Mouse (Mus musculus) forebrain, embryonic 16.5 days (tissue): ENCODE measurements around the gene Mrps34. TPM values are rescaled to one million over a fixed set of nuclear protein-coding genes. Genes with fewer than 3 reads are reported as not detected.

Source experiments
- ATAC-seq: fragments of 200-750 bp; cut with Nextera tagmentation; 2 replicates; pipeline ENCODE4 v1.8.0; 2017; ENCODE audit warnings: mild to moderate bottlenecking, moderate library complexity
- H3K27ac ChIP-seq: fragments of 300-500 bp; sonication (generic); 2 replicates; pipeline ENCODE4 v1.5.1; 2014; ENCODE audit warnings: low read length, control low read depth
- H3K27me3 ChIP-seq: fragments of 300-500 bp; sonication (generic); replicated peaks from 2 replicates; pipeline ENCODE4 v1.6.1; 2014; ENCODE audit warnings: low read length; ENCODE audit not compliant: control insufficient read depth, insufficient read depth
- H3K36me3 ChIP-seq: fragments of 300-500 bp; sonication (generic); 2 replicates; pipeline ENCODE4 v1.6.1; 2014; ENCODE audit not compliant: control insufficient read depth, insufficient read depth
- H3K4me1 ChIP-seq: fragments of 300-500 bp; sonication (generic); replicated peaks from 2 replicates; pipeline ENCODE4 v1.6.1; 2014; ENCODE audit warnings: low read length; ENCODE audit not compliant: control insufficient read depth, insufficient read depth
- H3K4me2 ChIP-seq: fragments of 300-500 bp; sonication (generic); 2 replicates; pipeline ENCODE4 v1.6.1; 2014; ENCODE audit warnings: mild to moderate bottlenecking, low read length, control low read depth
- H3K4me3 ChIP-seq: fragments of 300-500 bp; sonication (generic); replicated peaks from 2 replicates; pipeline ENCODE4 v1.5.1; 2014; ENCODE audit warnings: mild to moderate bottlenecking, low read length, control low read depth
- H3K9ac ChIP-seq: fragments of 300-500 bp; sonication (generic); replicated peaks from 2 replicates; pipeline ENCODE4 v1.6.1; 2014; ENCODE audit warnings: low read depth, low read length, control low read depth
- H3K9me3 ChIP-seq: fragments of 300-500 bp; sonication (generic); 2 replicates; pipeline ENCODE4 v1.6.1; 2016; ENCODE audit warnings: low read length; ENCODE audit not compliant: control insufficient read depth
- WGBS: fragments of 180-500 bp; shearing (Covaris S2); extraction: QIAGEN DNeasy Blood & Tissue Kit; methylation state at CpG from one replicate; pipeline ENCODE4 v1.1.7; 2014; 5-methylcytosine and 5-hydroxymethylcytosine counted together
- polyA plus RNA-seq: library from polyadenylated mRNA; unstranded; fragments of >200 nt; fragmentation: Nextera tagmentation; extraction: Ambion mirVana; gene quantifications from 2 replicates; pipeline ENCODE4 v1.2.1, GENCODE M21; 2015

Gene Mrps34
- polyA plus RNA-seq, 1 experiment from 2014 or later, result 79.8 TPM

DNA sequence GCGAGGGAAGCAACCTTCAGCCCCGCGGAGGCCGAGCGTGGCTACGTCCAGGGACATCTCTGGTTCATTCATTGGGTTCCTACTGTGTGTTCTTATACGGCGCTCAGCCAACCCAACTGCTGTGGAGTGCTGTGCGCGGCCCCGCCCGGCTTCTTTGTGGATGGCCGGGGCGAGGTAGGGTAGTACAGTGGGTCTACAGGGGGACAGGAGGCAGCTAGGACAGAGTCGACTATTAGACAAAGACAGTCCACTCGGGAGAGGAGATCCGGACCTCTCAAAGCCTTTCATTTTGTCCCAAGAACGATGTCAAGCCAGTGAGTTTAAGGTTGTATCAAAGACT is 8.0 kb upstream of the Mrps34 start:
- peak overlapping the region; percentile 94 for H3K4me2 ChIP-seq
- peak overlapping the region; percentile 57 for H3K27ac ChIP-seq
- no peaks in the 10 kb centered on the region for H3K27me3 ChIP-seq
- peak; percentile 29 for ATAC-seq
- H3K36me3 ChIP-seq, result peaks cover 16% of the 10 kb centered on the region
- peak overlapping the region; percentile 89 for H3K9ac ChIP-seq
- H3K4me3 ChIP-seq, result peak overlapping the region; percentile 86
- peaks cover 24% of the 10 kb centered on the region for H3K4me1 ChIP-seq
- under 1% methylated on average over 18 of the region's 18 CpGs for WGBS
- H3K9me3 ChIP-seq, result no peaks in the 10 kb centered on the region

- no peak overlapping the region for H3K27ac ChIP-seq
- no peak for ATAC-seq
- WGBS, result 65% methylated on average over 18 of the region's 18 CpGs
These were observed 7.4 kb upstream of the Mrps34 start for GRCm38 (mm10) chr17:24887291-24888080.

DNA sequence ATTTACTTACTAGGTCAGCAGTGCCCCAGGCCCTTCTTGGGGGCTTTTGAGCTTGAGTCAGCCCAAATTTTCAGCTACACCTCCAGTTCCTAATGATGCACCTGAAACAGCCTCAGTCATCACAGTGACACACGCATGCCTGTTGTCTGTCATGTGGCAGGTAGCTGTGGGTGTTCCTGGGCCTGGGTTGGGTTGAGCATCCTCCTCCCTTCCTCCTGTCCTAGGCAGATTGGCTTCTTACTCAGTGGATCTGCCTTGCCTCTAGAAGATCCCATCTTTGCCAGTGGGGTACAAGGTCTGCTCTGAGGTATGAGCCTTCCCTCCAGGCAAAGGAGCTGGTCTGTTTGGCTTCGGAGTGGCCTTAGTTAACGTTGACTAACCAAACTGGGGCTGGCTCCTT is 6.1 kb upstream of the Mrps34 start:
- H3K4me3 ChIP-seq, result no peak overlapping the region
- 92% methylated on average over 3 of the region's 3 CpGs for WGBS
- H3K9me3 ChIP-seq, result no peaks in the 10 kb centered on the region
- no peak for ATAC-seq
- H3K27ac ChIP-seq, result no peak overlapping the region
- H3K4me1 ChIP-seq, result peaks cover 26% of the 10 kb centered on the region
- H3K9ac ChIP-seq, result no peak overlapping the region
- H3K27me3 ChIP-seq, result no peaks in the 10 kb centered on the region
- H3K4me2 ChIP-seq, result no peak overlapping the region
- H3K36me3 ChIP-seq, result peaks cover 22% of the 10 kb centered on the region

More at GRCm38 (mm10) chr17:24887291-24888080, 7.4 kb upstream of the Mrps34 start:
- H3K4me2 ChIP-seq, result peak overlapping the region; percentile 94
- H3K36me3 ChIP-seq, result peaks cover 18% of the 10 kb centered on the region
- peak overlapping the region; percentile 89 for H3K9ac ChIP-seq
- H3K9me3 ChIP-seq, result no peaks in the 10 kb centered on the region
- no peaks in the 10 kb centered on the region for H3K27me3 ChIP-seq
- peaks cover 24% of the 10 kb centered on the region for H3K4me1 ChIP-seq
- H3K4me3 ChIP-seq, result peak overlapping the region; percentile 86

DNA sequence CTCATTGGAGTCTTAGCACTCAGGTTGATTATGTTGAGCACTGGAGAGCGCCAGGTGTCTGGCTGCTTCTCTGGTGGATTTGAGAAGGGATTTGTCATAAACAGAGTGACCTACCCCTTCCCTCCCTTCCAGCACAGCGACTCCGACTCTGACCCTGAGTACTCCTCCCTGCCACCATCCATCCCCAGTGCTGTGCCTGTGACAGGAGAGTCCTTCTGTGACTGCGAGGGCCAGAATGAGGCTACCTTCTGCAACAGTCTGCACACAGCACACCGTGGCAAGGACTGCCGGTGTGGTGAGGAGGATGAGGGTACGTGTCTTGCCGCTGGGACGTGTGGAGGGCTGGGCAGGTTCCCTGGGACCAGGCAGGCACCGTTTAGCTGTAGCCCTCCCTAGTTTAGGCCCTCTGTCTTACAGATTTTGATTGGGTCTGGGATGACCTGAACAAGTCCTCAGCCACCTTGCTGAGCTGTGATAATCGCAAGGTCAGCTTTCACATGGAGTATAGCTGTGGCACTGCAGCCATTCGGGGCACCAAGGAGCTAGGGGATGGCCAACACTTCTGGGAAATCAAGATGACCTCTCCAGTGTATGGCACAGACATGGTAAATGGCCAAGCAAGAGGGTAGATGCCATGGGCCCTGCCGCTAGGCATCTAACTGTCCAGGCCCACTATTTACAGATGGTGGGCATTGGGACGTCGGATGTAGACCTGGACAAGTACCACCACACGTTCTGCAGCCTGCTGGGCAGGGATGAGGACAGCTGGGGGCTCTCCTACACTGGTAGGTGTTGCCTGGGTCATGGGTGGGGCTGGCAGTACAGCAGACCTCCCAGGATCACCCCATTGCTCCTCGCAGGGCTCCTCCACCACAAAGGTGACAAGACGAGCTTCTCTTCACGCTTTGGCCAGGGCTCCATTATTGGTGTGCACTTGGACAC is 4.5 kb upstream of the Mrps34 start:
- Histone ChIP-seq H3K9me3 (no peaks in the 10 kb centered on the region), H3K4me3 (no peak overlapping the region), H3K4me2 (no peak overlapping the region), H3K27me3 (no peaks in the 10 kb centered on the region), H3K4me1 (peaks cover 28% of the 10 kb centered on the region), H3K27ac (no peak overlapping the region), H3K36me3 (peaks cover 22% of the 10 kb centered on the region), H3K9ac (no peak overlapping the region)
- WGBS, result 86% methylated on average over 19 of the region's 19 CpGs
- no peak for ATAC-seq

DNA sequence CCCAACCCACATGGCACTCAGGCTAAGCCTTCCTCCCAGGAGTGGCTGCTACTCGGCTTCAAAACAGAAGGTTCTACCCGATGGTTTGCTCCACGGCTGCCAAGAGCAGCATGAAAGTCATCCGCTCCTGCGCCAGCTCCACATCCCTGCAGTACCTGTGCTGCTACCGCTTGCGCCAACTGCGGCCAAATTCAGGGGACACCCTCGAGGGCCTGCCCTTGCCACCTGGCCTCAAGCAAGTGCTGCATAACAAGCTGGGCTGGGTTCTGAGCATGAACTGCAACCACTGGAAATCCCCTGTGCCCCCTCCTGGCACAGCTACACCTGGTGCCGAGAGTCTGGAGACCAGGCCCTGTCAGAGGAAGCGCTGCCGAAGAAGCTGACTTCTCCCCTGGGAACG is 3.6 kb upstream of the Mrps34 start:
- no peak overlapping the region for H3K4me2 ChIP-seq
- WGBS, result 84% methylated on average over 13 of the region's 13 CpGs
- no peak overlapping the region for H3K9ac ChIP-seq
- no peak for ATAC-seq
- H3K9me3 ChIP-seq, result no peaks in the 10 kb centered on the region
- H3K36me3 ChIP-seq, result peaks cover 22% of the 10 kb centered on the region
- no peak overlapping the region for H3K27ac ChIP-seq
- H3K4me1 ChIP-seq, result peaks cover 31% of the 10 kb centered on the region
- no peak overlapping the region for H3K4me3 ChIP-seq
- H3K27me3 ChIP-seq, result no peaks in the 10 kb centered on the region

DNA sequence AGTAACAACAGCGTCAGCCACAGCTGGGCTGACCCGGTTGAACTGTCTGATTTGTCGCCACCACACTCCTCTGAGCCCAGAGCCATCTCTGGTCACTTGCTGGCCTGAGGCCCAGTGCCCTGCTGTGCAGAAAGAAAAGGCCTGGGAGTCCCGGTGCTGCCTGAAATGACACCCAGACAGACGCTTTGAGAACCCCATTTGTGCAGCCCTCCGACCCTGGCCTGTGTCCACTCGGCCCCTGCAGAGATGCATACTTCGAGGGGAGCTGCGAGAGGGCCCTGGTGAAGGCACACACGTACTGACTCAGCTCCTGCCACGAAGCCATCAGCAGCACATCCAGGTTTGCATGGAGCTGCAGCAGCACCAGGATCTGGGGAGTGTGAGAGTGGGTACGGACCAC is 2.1 kb upstream of the Mrps34 start:
- no peaks in the 10 kb centered on the region for H3K9me3 ChIP-seq
- WGBS, result 87% methylated on average over 12 of the region's 12 CpGs

GRCm38 (mm10) chr17:24893276-24893675 is 1.6 kb upstream of the Mrps34 start:
- Histone ChIP-seq H3K27ac (no peak overlapping the region), H3K9ac (no peak overlapping the region), H3K4me3 (no peak overlapping the region), H3K27me3 (no peaks in the 10 kb centered on the region), H3K36me3 (peaks cover 22% of the 10 kb centered on the region), H3K9me3 (no peaks in the 10 kb centered on the region), H3K4me1 (peaks cover 31% of the 10 kb centered on the region), H3K4me2 (no peak overlapping the region)
- WGBS, result 98% methylated on average over 2 of the region's 2 CpGs
- no peak for ATAC-seq

More for the DNA sequence above, 2.1 kb upstream of the Mrps34 start:
- Histone ChIP-seq H3K36me3 (peaks cover 22% of the 10 kb centered on the region), H3K9ac (no peak overlapping the region), H3K27me3 (no peaks in the 10 kb centered on the region), H3K27ac (no peak overlapping the region), H3K4me3 (no peak overlapping the region), H3K4me1 (peaks cover 34% of the 10 kb centered on the region), H3K4me2 (no peak overlapping the region)
- ATAC-seq, result no peak

DNA sequence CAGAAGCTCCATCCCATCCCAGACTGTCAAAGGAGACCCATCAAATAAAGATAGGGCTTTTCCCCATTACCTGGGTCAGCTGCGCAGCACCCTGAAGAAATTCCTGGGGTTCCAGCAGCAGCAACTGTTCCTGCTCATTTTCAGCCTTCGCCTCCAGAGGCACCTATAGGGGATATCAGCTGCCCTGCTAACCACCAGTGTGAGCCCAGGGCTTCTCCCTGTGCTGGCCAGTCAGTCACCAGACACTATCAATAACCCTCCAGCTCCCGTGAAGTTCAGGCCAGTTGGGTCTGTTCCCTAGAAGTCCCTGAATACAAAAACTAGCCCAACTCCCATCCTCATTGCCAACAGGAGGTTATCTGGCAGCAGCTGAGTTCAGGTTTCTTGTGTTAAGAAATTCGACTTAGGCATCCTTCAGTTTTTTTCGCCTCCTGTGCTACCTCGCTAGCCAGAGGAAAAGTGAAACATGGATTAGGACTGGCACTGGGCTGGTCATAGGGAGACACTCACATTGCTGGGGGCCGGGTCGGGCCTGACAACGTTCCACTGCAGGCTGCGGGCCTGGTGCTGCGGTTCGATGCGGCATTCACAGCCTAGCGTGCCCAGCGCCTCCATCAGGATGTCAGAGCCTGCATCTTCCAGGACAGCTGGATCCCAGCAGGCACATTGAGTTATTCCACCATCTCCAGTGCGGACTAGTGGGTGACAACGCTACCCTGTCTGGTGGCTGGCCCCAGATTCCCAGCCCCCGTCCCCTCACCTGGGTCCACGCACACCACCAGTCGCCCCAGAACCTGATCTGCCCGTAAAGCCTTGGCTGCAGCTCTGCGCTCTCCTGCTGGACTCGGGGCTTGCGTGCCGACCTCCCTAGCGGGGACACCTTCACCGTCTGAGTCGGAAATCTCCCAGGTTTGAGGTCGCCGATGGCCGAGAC is 588 bp upstream of the Mrps34 start:
- ATAC-seq, result no peak
- peaks cover 31% of the 10 kb centered on the region for H3K4me1 ChIP-seq
- H3K9me3 ChIP-seq, result no peaks in the 10 kb centered on the region
- peak overlapping the region; percentile 92 for H3K4me2 ChIP-seq
- H3K9ac ChIP-seq, result peak overlapping the region; percentile 84
- WGBS, result 11% methylated on average over 31 of the region's 31 CpGs
- H3K27me3 ChIP-seq, result no peaks in the 10 kb centered on the region
- H3K27ac ChIP-seq, result peak overlapping the region; percentile 77
- H3K4me3 ChIP-seq, result peak overlapping the region; percentile 87
- H3K36me3 ChIP-seq, result peaks cover 29% of the 10 kb centered on the region
